Mouse (Mus musculus) MEL (cell line): ENCODE data around the gene Rabggtb. TPM values are rescaled to one million over a fixed set of nuclear protein-coding genes. Genes with fewer than 3 reads are reported as not detected.

Source experiments
- DNase-seq: peaks from one replicate; pipeline ENCODE4 v3.0.0; 2011; ENCODE audit warnings: low read depth, low spot score
- H3K27ac ChIP-seq: 2 replicates; pipeline ENCODE4 v1.5.1; 2012; ENCODE audit warnings: low read depth, mild to moderate bottlenecking, control low read depth, low read length, moderate library complexity; ENCODE audit not compliant: control insufficient read depth
- H3K27me3 ChIP-seq, 2 experiments: fragments of 150-350 bp in 1 of 2; sonication (generic) in 1 of 2; 2 replicates each; pipeline ENCODE4 v1.6.1; 2012; ENCODE audit warnings: low read length in 2 of 2, mild to moderate bottlenecking in 2 of 2, improper control_type of control experiment in 1 of 2, moderate library complexity in 1 of 2; ENCODE audit not compliant: insufficient read depth in 2 of 2, control insufficient read depth in 1 of 2
- H3K36me3 ChIP-seq, 2 experiments: 2 replicates each; pipeline ENCODE4 v1.6.1; 2012 to 2014; ENCODE audit warnings: low read length in 2 of 2, improper control_type of control experiment in 1 of 2, inconsistent platforms in 1 of 2, mild to moderate bottlenecking in 1 of 2; ENCODE audit not compliant: insufficient read depth in 2 of 2, control insufficient read depth in 1 of 2
- H3K4me1 ChIP-seq, 2 experiments: fragments of 150-350 bp in 1 of 2; sonication (generic) in 1 of 2; 2 replicates each; pipeline ENCODE4 v1.6.1; 2012; ENCODE audit warnings: low read length in 2 of 2, improper control_type of control experiment in 1 of 2, mild to moderate bottlenecking in 1 of 2; ENCODE audit not compliant: insufficient read depth in 2 of 2, control insufficient read depth in 1 of 2
- H3K4me3 ChIP-seq, 2 experiments: fragments of 150-350 bp in 1 of 2; sonication (generic) in 1 of 2; 2 replicates each; pipeline ENCODE4 v1.5.1; 2012; ENCODE audit warnings: low read depth in 2 of 2, low read length in 2 of 2, mild to moderate bottlenecking in 2 of 2, moderate library complexity in 2 of 2, control low read depth in 1 of 2, improper control_type of control experiment in 1 of 2; ENCODE audit not compliant: control insufficient read depth in 1 of 2, insufficient read depth in 1 of 2
- H3K79me2 ChIP-seq: 2 replicates; pipeline ENCODE4 v1.6.1; 2012; ENCODE audit warnings: mild to moderate bottlenecking, low read length, moderate library complexity; ENCODE audit not compliant: control insufficient read depth, poor library complexity, insufficient read depth
- H3K9ac ChIP-seq: 2 replicates; pipeline ENCODE4 v1.6.1; 2012; ENCODE audit warnings: low read depth, mild to moderate bottlenecking, control low read depth, low read length, moderate library complexity; ENCODE audit not compliant: control insufficient read depth, poor library complexity, severe bottlenecking
- H3K9me3 ChIP-seq: fragments of 150-350 bp; sonication (generic); replicated peaks from 2 replicates; pipeline ENCODE4 v1.6.1; 2012; ENCODE audit warnings: mild to moderate bottlenecking, low read length, improper control_type of control experiment, moderate library complexity; ENCODE audit not compliant: insufficient read depth
- BHLHE40 ChIP-seq: IDR thresholded peaks from 2 replicates; pipeline ENCODE4 v1.6.1; 2012; ENCODE audit warnings: low read depth, mild to moderate bottlenecking, inconsistent platforms, low read length, improper control_type of control experiment, borderline replicate concordance
- CTCF ChIP-seq, 3 experiments: IDR thresholded peaks in 2 of 3; conservative IDR thresholded peaks in 1 of 3; 2 replicates each; pipeline ENCODE4 v1.5.1; 2011 to 2012; ENCODE audit warnings: low read length in 3 of 3, low read depth in 2 of 3, mild to moderate bottlenecking in 2 of 3, improper control_type of control experiment in 1 of 3, inconsistent platforms in 1 of 3, mixed read lengths in 1 of 3, moderate library complexity in 1 of 3; ENCODE audit not compliant: control insufficient read depth in 1 of 3, insufficient read depth in 1 of 3, poor library complexity in 1 of 3, severe bottlenecking in 1 of 3
- EP300 ChIP-seq, 2 experiments: IDR thresholded peaks; 2 replicates each; pipeline ENCODE4 v1.6.1; 2011; ENCODE audit warnings: improper control_type of control experiment in 2 of 2, low read length in 2 of 2, low read depth in 1 of 2, mild to moderate bottlenecking in 1 of 2
- ETS1 ChIP-seq: IDR thresholded peaks from 2 replicates; pipeline ENCODE4 v1.6.1; 2012; ENCODE audit warnings: low read depth, mild to moderate bottlenecking, inconsistent platforms, low read length, improper control_type of control experiment, moderate library complexity
- GABPA ChIP-seq: IDR thresholded peaks from 2 replicates; pipeline ENCODE4 v1.6.1; 2012; ENCODE audit warnings: low read depth, mild to moderate bottlenecking, inconsistent platforms, low read length, improper control_type of control experiment, moderate library complexity
- GATA1 ChIP-seq: IDR thresholded peaks from 2 replicates; pipeline ENCODE4 v1.6.1; 2011; ENCODE audit warnings: low read depth, low read length, improper control_type of control experiment
- KAT2A ChIP-seq: conservative IDR thresholded peaks from 2 replicates; pipeline ENCODE4 v1.6.1; 2012; ENCODE audit warnings: low read depth, low read length, improper control_type of control experiment, inconsistent platforms
- MAFK ChIP-seq: IDR thresholded peaks from 2 replicates; pipeline ENCODE4 v1.6.1; 2011; ENCODE audit warnings: low read depth, mild to moderate bottlenecking, low read length, improper control_type of control experiment, borderline replicate concordance
- MEF2A ChIP-seq: IDR thresholded peaks from 2 replicates; pipeline ENCODE4 v1.6.1; 2014; ENCODE audit warnings: low read depth, mild to moderate bottlenecking, inconsistent platforms, low read length, improper control_type of control experiment; ENCODE audit not compliant: poor library complexity, insufficient replicate concordance, severe bottlenecking; ENCODE audit errors: extremely low read depth
- MYB ChIP-seq: IDR thresholded peaks from 2 replicates; pipeline ENCODE4 v1.6.1; 2011; ENCODE audit warnings: mild to moderate bottlenecking, low read depth, low read length, improper control_type of control experiment
- POLR2A ChIP-seq, 2 experiments: IDR thresholded peaks; 2 replicates each; pipeline ENCODE4 v1.6.1; 2011 to 2012; ENCODE audit warnings: low read length in 2 of 2, mild to moderate bottlenecking in 2 of 2, control low read depth in 1 of 2, improper control_type of control experiment in 1 of 2, low read depth in 1 of 2, moderate library complexity in 1 of 2; ENCODE audit not compliant: control insufficient read depth in 1 of 2, insufficient read depth in 1 of 2, poor library complexity in 1 of 2
- RCOR1 ChIP-seq: IDR thresholded peaks from 2 replicates; pipeline ENCODE4 v1.6.1; 2012; ENCODE audit warnings: low read depth, mild to moderate bottlenecking, inconsistent platforms, low read length, improper control_type of control experiment
- SIN3A ChIP-seq: IDR thresholded peaks from 2 replicates; pipeline ENCODE4 v1.6.1; 2012; ENCODE audit warnings: low read length, improper control_type of control experiment, inconsistent platforms
- TAL1 ChIP-seq: IDR thresholded peaks from 2 replicates; pipeline ENCODE4 v1.6.1; 2012; ENCODE audit warnings: mild to moderate bottlenecking, inconsistent platforms, low read length, moderate library complexity, mixed read lengths
- TCF12 ChIP-seq: IDR thresholded peaks from 2 replicates; pipeline ENCODE4 v1.6.1; 2014; ENCODE audit warnings: low read depth, mild to moderate bottlenecking, inconsistent platforms, low read length, improper control_type of control experiment, moderate library complexity
- USF1 ChIP-seq: IDR thresholded peaks from 2 replicates; pipeline ENCODE4 v1.6.1; 2014; ENCODE audit warnings: low read depth, mild to moderate bottlenecking, inconsistent platforms, low read length, improper control_type of control experiment, moderate library complexity
- ZC3H11A ChIP-seq: IDR thresholded peaks from 2 replicates; pipeline ENCODE4 v1.6.1; 2012; ENCODE audit warnings: low read depth, mild to moderate bottlenecking, inconsistent platforms, low read length, improper control_type of control experiment
- polyA plus RNA-seq, 2 experiments: library from polyadenylated mRNA; stranded (reverse) in 1 of 2; unstranded in 1 of 2; fragments of >175 nt in 1 of 2; fragments of >200 nt in 1 of 2; gene quantifications; 2 replicates each; pipeline versions ENCODE4 v1.2.1 to v1.2.4; 2012; ENCODE audit warnings: low replicate concordance in 2 of 2, low read depth in 1 of 2; ENCODE audit not compliant: insufficient read length in 2 of 2, insufficient read depth in 1 of 2, missing spikeins in 1 of 2
- total RNA-seq: library from RNA; depleted of rRNA; stranded (reverse); fragments of 300-350 nt; gene quantifications from 2 replicates; pipeline ENCODE4 v1.2.3, GENCODE M21; 2012

Gene Rabggtb
- total and polyA plus RNA-seq, 3 experiments, result 146 to 175 TPM; not detected in 1

- DNase-seq, result peak; percentile 57
- H3K4me1 ChIP-seq, result peaks cover under 1 to 6% of the 10 kb centered on the region in 2 experiments; a peak in 3 of 4 replicates
- TF ChIP-seq CTCF (IDR thresholded peaks at IDR 0.05 in 2 of 3, conservative IDR thresholded peaks at IDR 0.05 in 1 of 3; ENCODE audit: control insufficient read depth in 1 of 3, insufficient read depth in 1 of 3, low read depth in 2 of 3, low read length in 3 of 3, poor library complexity in 1 of 3, severe bottlenecking in 1 of 3), result peak; percentile 26 to 36 (median 27); a peak in 5 of 6 replicates
- TF ChIP-seq MYB, result no peak
- H3K9ac ChIP-seq, result no peak overlapping the region
- no peaks in the 10 kb centered on the region for H3K9me3 ChIP-seq
- H3K4me3 ChIP-seq, result no peak overlapping the region
- H3K36me3 ChIP-seq, result peaks cover 2 to 18% of the 10 kb centered on the region in 2 experiments
- H3K27me3 ChIP-seq, result no peaks in the 10 kb centered on the region
- H3K79me2 ChIP-seq, result no peaks in the 10 kb centered on the region
- no peak overlapping the region for H3K27ac ChIP-seq
Observed at GRCm38 (mm10) chr3:153926333-153926732, 13.5 kb upstream of the Rabggtb start.

DNA sequence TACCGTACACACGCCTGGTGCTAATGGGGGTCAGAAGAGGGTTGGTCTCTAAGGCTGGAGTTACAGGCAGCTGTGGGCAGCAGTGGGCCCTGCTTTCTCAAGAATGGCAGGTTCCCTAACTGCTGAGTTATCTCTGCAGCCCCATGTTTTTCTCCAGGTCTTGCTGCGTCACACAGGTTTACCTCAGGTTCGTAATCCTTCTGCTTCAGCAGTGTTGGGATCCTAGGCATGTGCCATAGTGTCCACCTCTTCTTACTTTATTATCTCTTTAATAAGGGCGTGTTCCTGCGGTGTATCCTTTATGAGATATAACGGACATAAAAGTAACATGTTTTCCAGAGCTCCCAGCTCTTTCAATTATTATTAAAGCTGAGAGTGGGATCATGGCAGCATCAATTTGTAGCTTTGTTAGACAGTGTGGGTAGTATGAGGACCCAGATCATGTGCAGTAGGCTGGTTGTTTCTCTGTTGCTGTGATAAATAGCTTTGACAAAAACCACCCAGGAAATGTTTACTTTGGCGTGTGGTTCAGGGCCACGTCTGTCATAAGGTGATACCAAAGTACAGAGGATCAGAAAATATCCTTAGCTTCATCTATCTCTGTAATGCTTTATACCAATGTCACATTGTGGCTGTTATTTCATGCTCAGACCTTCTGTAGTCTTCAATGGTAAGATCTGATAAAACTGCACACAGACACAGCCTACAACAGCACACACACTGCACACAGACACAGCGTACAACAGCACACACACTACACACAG is 8.5 kb upstream of the Rabggtb start:
- Histone ChIP-seq H3K9ac (no peak overlapping the region), H3K4me1 (peaks cover 12 to 16% of the 10 kb centered on the region in 2 experiments), H3K27me3 (no peaks in the 10 kb centered on the region), H3K27ac (peak overlapping the region; percentile 9; the same call in 1 of the 2 replicates), H3K9me3 (no peaks in the 10 kb centered on the region), H3K4me3 (no peak overlapping the region), H3K79me2 (no peaks in the 10 kb centered on the region), H3K36me3 (peaks cover 8 to 18% of the 10 kb centered on the region in 2 experiments)
- DNase-seq, result no peak
- TF ChIP-seq USF1 (no peak), ZC3H11A (no peak), ETS1 (peak; percentile 37; the same call in 1 of the 2 replicates), TCF12 (peak; percentile 44; the same call in 1 of the 2 replicates), RCOR1 (0 out of 2 replicates have a peak, but pooled peaks have one; percentile 16), SIN3A (peak; percentile 55; the same call in 1 of the 2 replicates), BHLHE40 (peak; percentile 41; the same call in 1 of the 2 replicates), TAL1 (peak; percentile 73), GABPA (no peak), EP300 (IDR thresholded peaks at IDR 0.05; ENCODE audit: low read depth in 1 of 2, low read length in 2 of 2) (peak; percentile 47 to 57; a peak in 2 of 4 replicates)

- Histone ChIP-seq H3K27me3 (no peaks in the 10 kb centered on the region), H3K9ac (0 out of 2 replicates have a peak overlapping the region, but pooled peaks have one; percentile 28), H3K27ac (peak overlapping the region; percentile 64), H3K4me1 (peaks cover 14 to 25% of the 10 kb centered on the region in 2 experiments), H3K79me2 (peaks cover 8% of the 10 kb centered on the region), H3K36me3 (peaks cover 1 to 31% of the 10 kb centered on the region in 2 experiments; a peak in 3 of 4 replicates), H3K9me3 (no peaks in the 10 kb centered on the region), H3K4me3 (no peak overlapping the region)
- DNase-seq, result peak; percentile 92
- no peak for TF ChIP-seq ZC3H11A
- TF ChIP-seq POLR2A (IDR thresholded peaks at IDR 0.05; ENCODE audit: control insufficient read depth in 1 of 2, insufficient read depth in 1 of 2, low read depth in 1 of 2, low read length in 2 of 2, poor library complexity in 1 of 2), result no peak
- TF ChIP-seq GATA1, result no peak
- no peak for TF ChIP-seq KAT2A
- no peak for TF ChIP-seq TAL1
- TF ChIP-seq MEF2A, result no peak
- TF ChIP-seq CTCF (IDR thresholded peaks at IDR 0.05 in 2 of 3, conservative IDR thresholded peaks at IDR 0.05 in 1 of 3; ENCODE audit: control insufficient read depth in 1 of 3, insufficient read depth in 1 of 3, low read depth in 2 of 3, low read length in 3 of 3, poor library complexity in 1 of 3, severe bottlenecking in 1 of 3), result no peak
- TF ChIP-seq MAFK, result no peak
Observed at GRCm38 (mm10) chr3:153917200-153917599, 4.4 kb upstream of the Rabggtb start.
